Mouse (Mus musculus) cerebellum, adult 9-11 months (tissue): ENCODE data around the gene Sorbs2.
A peak's percentile ranks its signal among the peaks of the same experiment; 100 is the strongest.
"Not testable (repeated sequence)": the region's sequence is repeated elsewhere in the genome, so short reads cannot be mapped to it uniquely, and the experiment has no call there.

ENCODE experiments used
- DNase-seq: peaks from one replicate; pipeline ENCODE4 v3.0.0; 2022

Gene Sorbs2

DNA sequence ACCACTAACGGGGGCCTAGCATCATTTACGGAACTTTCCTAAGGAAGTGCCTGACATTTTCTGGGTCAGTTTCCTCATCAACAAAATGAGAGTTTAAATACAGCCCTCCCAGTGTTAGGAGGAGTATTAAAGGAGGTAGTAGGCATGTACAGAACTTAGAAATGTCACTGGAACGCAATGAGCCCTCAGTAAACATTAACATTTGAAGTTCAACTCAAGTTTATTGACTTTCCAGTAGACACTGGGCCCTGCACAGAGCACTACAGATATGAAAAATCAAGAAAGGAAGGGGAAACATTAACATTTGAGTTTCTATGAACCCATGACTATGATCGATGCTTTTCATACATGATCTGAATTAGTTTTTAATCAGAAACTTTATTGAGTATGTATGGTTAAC, 347.5 kb downstream of the Sorbs2 start:
- no peak for DNase-seq

- no peak for DNase-seq
Measured at GRCm38 (mm10) chr8:45857734-45858133, 350.1 kb downstream of the Sorbs2 start.

DNA sequence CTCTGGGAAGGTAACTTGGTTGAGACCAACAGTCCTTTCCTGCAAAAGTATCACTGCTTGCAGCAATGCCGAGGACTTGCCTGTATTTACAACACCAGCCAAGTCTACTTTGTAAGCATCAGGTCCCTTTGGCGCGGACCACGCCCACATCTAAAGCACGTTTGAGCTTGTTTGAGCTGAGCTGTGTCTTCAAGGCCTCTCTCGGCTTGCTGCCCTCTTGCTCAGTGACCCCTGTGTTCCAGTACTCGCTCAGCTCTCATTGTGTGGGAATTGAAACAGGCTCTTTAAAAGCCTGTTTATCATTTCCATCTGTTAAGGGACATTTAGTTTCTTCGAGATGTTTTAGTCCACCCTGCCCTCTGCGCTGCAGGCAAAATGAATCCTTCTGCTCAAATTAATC, 350.8 kb downstream of the Sorbs2 start:
- DNase-seq: no peak

GRCm38 (mm10) chr8:45871587-45871986, 364.0 kb downstream of the Sorbs2 start:
- DNase-seq: not testable (repeated sequence)

DNA sequence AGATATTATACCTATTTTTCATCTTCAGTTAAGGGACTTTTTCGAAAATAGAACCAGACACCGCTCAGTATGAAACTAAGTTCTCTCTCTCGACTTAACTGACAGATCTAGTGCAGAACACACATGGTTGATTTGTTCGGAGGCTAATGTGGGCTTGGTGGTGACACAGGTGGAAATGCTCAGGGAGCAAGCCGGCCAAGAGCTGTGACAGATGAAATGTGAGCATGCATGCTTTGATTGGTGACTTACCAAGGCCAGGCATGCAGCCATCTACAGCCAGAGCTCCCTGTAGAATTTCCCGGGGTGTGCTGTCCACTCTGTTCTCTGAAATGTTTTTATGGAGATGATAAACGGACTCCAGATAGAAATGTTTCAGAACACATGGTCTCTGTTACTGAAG, 364.5 kb downstream of the Sorbs2 start:
- no peak for DNase-seq

DNA sequence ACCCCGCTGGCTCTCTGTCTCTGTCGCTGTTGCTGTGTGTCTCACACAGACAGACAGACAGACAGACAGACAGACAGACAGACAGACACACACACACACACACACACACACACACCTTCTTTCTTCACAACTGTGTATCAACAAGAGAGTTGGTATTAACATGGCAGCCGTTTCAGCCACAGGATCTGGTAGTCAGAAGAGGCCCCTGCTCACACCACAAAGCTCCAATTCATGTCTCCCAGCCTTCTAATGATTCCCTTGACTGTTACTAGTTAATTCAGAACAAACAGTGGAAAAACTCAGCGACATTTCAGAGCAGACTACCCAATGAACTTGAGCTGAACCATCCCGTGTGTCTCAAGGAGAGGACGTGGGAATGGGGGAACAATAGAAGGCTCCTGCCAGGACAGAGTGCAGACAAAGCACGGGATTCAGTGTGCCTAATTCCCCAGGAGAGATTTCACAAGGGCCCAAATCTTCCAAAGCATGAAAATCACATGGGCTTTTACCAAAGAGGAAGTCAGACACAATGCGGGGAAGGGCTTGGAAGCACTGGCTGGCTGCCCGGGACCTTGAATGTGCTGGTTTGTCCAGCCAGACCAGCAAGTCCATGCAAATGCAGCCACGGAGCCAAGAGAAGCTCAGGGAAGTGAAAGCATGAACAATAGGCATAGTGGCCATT, 367.5 kb downstream of the Sorbs2 start:
- DNase-seq: peak; percentile 11

DNA sequence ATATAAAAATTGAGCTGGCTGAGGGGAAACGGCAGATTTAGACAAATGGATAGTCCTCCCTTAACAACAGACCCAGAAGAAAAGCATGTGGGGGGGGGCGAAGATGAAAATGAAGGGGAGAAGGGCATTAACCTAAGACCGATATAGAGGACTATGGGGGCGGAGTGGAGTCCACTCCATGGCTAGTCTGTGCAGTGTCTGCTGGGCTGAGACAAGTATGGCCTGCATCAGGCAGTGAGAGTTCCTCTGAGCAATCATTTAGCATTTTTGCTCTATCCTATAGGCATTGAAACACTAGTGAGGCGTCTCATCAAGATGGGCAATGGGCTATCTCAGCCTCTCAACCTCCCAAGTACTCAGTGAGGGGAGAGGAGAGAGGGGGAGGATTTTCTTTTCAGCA, 368.8 kb downstream of the Sorbs2 start:
- DNase-seq: no peak
